Mouse (Mus musculus) lung, adult 10 weeks (tissue): Measurements from ENCODE around the gene Slc6a17. TPM values are rescaled to one million over a fixed set of nuclear protein-coding genes. Genes with fewer than 3 reads are reported as not detected.

Source experiments
- polyA plus RNA-seq: library from polyadenylated mRNA; stranded (reverse); fragments of 350-450 nt; fragmentation: Illumina TruSeq; extraction: RNeasy Lipid Tissue Mini Kit (QIAGEN cat#74804); gene quantifications from one replicate; pipeline ENCODE4 v1.2.3, GENCODE M21; 2014; ENCODE audit warnings: low read depth, low replicate concordance; ENCODE audit not compliant: insufficient read depth

Slc6a17 gene
- polyA plus RNA-seq, result 0.85 TPM

DNA sequence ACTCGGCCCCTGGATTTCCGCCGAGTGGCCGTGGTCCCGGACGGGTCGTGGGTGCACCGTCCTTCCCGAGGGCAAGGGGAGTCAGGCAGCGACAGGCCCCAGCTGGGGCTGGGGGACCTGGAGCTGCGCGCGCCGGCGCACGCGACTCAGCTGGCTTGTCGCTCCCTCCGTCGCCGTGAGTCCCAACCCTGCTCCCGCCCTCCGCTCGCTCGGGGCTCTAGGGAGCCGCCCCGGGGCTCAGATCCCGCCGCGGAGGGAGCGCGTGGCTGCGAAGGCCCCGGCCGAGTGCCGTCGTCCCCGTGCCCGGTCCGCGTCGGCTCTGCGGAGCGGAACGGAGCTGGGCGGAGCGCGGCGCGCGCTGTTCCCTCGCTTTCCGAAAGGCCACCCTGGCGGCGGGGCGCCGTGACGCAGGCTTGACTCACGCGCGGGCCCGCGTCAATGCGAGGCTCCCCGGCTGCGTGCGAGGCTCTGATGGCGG, at the start of gene Slc6a17:
Slc6a17 (minus strand) TSS at position 388 of the 478 bp plus-strand sequence.

GRCm38 (mm10) chr3:107554842-107555241, 37.0 kb upstream of the Slc6a17 start, which contains the start of gene Ubl4b:
Ubl4b (minus strand) TSS chr3:107555073.

DNA sequence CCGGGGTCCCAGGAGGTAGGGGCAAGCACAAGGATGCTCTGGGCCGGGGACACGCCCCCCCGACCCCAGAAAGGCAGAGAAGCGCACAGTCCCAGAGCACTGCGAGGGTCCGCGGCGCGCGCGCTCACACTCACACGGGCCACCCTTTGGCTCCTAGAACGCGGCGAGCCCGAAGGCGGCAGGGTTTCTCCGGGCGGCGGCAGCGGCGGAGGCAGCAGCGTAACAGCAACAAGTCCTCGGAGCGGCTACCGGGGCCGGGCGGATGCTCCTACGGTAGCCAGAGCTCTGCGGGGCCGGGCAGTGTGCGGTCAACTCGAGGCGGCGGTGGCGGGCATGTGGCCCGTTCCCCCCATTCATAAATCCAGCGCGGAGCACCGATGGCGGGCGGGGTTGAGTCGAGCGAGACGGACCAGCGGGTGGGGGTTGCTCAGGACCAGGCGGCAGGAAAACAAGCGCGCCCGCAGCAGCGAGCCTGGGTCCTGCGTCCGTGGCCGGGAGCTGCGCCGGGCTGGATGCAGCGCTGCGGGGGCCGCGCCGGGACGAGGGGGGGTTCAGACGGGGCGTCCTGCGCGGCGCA, 58.5 kb downstream of the Slc6a17 start, which contains the start of gene Kcnc4:
Kcnc4 (minus strand) TSS at position 357 of the 577 bp plus-strand sequence.

Other genes starting within 250 kb of the Slc6a17 start
- gene Lamtor5, start 239.2 kb downstream of the Slc6a17 start, polyA plus RNA-seq, result 123 TPM
- 0.74 TPM for gene Slc16a4, start 226.8 kb downstream of the Slc6a17 start, polyA plus RNA-seq
- 3.7 TPM for gene Rbm15, start 184.3 kb downstream of the Slc6a17 start, polyA plus RNA-seq
- 0.08 TPM for gene Kcnc4, start 58.5 kb downstream of the Slc6a17 start, polyA plus RNA-seq
- gene Ubl4b, start 37.1 kb upstream of the Slc6a17 start, polyA plus RNA-seq, result not detected
- gene Alx3, start 77.0 kb upstream of the Slc6a17 start, polyA plus RNA-seq, result not detected
- gene Gm10961, start 113.3 kb upstream of the Slc6a17 start, polyA plus RNA-seq, result not detected
- gene Strip1, start 113.7 kb upstream of the Slc6a17 start, polyA plus RNA-seq, result 14.8 TPM
- gene Ahcyl1, start 178.5 kb upstream of the Slc6a17 start, polyA plus RNA-seq, result 30.2 TPM
- 14.3 TPM for gene Csf1, start 242.5 kb upstream of the Slc6a17 start, polyA plus RNA-seq